Mouse (Mus musculus) embryonic facial prominence, embryonic 12.5 days (tissue): Measurements from ENCODE around the gene Trim25. TPM values are rescaled to one million over a fixed set of nuclear protein-coding genes. Genes with fewer than 3 reads are reported as not detected.

ENCODE experiments used
- ATAC-seq: fragments of 200-750 bp; cut with Nextera tagmentation; 2 replicates; pipeline ENCODE4 v1.8.0; 2017; ENCODE audit not compliant: insufficient number of reproducible peaks, insufficient read depth, low FRiP score, low TSS enrichment
- H3K27ac ChIP-seq: fragments of 300-500 bp; sonication (generic); 2 replicates; pipeline ENCODE4 v1.5.1; 2016; ENCODE audit warnings: mild to moderate bottlenecking
- H3K27me3 ChIP-seq: fragments of 300-500 bp; sonication (generic); 2 replicates; pipeline ENCODE4 v1.6.1; 2016; ENCODE audit warnings: mild to moderate bottlenecking, moderate library complexity
- H3K36me3 ChIP-seq: fragments of 300-500 bp; sonication (generic); 2 replicates; pipeline ENCODE4 v1.6.1; 2016; ENCODE audit warnings: mild to moderate bottlenecking
- H3K4me1 ChIP-seq: fragments of 300-500 bp; sonication (generic); 2 replicates; pipeline ENCODE4 v1.6.1; 2016
- H3K4me2 ChIP-seq: fragments of 300-500 bp; sonication (generic); replicated peaks from 2 replicates; pipeline ENCODE4 v1.6.1; 2016; ENCODE audit warnings: mild to moderate bottlenecking, moderate library complexity
- H3K4me3 ChIP-seq: fragments of 300-500 bp; sonication (generic); 2 replicates; pipeline ENCODE4 v1.5.1; 2016; ENCODE audit warnings: mild to moderate bottlenecking
- H3K9ac ChIP-seq: fragments of 300-500 bp; sonication (generic); 2 replicates; pipeline ENCODE4 v1.6.1; 2016; ENCODE audit warnings: mild to moderate bottlenecking, moderate library complexity
- H3K9me3 ChIP-seq: fragments of 300-500 bp; sonication (generic); 2 replicates; pipeline ENCODE4 v1.6.1; 2016; ENCODE audit warnings: mild to moderate bottlenecking, moderate library complexity
- WGBS: fragments of 180-500 bp; shearing (Covaris S2); methylation state at CpG from one replicate; pipeline ENCODE4 v1.1.7; 2016; 5-methylcytosine and 5-hydroxymethylcytosine counted together
- polyA plus RNA-seq: library from polyadenylated mRNA; unstranded; fragments of >200 nt; fragmentation: Nextera tagmentation; extraction: Ambion mirVana; gene quantifications from 2 replicates; pipeline ENCODE4 v1.2.1, GENCODE M21; 2016

The Trim25 gene
- polyA plus RNA-seq, 1 experiment from 2014 or later, result 4.7 TPM

GRCm38 (mm10) chr11:89068649-89069048, 69.5 kb downstream of the Trim25 start:
- no peak overlapping the region for H3K9ac ChIP-seq
- no peak for ATAC-seq
- WGBS, result 91% methylated on average over 14 of the region's 14 CpGs
- no peak overlapping the region for H3K4me2 ChIP-seq
- no peaks in the 10 kb centered on the region for H3K36me3 ChIP-seq
- no peak overlapping the region for H3K27ac ChIP-seq
- no peaks in the 10 kb centered on the region for H3K27me3 ChIP-seq
- no peaks in the 10 kb centered on the region for H3K4me1 ChIP-seq
- H3K4me3 ChIP-seq, result no peak overlapping the region
- no peaks in the 10 kb centered on the region for H3K9me3 ChIP-seq

GRCm38 (mm10) chr11:89069303-89069702, 70.1 kb downstream of the Trim25 start:
- H3K27me3 ChIP-seq, result no peaks in the 10 kb centered on the region
- no peak overlapping the region for H3K4me2 ChIP-seq
- H3K27ac ChIP-seq, result no peak overlapping the region
- H3K9ac ChIP-seq, result no peak overlapping the region
- no peaks in the 10 kb centered on the region for H3K9me3 ChIP-seq
- no peak for ATAC-seq
- no peaks in the 10 kb centered on the region for H3K36me3 ChIP-seq
- no peak overlapping the region for H3K4me3 ChIP-seq
- no peaks in the 10 kb centered on the region for H3K4me1 ChIP-seq
- 24% methylated on average over 6 of the region's 6 CpGs for WGBS

Other genes with a start within 250 kb of the Trim25 start
- gene Akap1, start 134.8 kb upstream of the Trim25 start, polyA plus RNA-seq, result 17.4 and 18.1 TPM in 2 replicates
- gene Scpep1, start 43.9 kb upstream of the Trim25 start, polyA plus RNA-seq, result 72.9 and 77.4 TPM in 2 replicates
- gene Elobl, start 32.4 kb upstream of the Trim25 start, polyA plus RNA-seq, result not detected in 2 replicates
- 29.9 and 33.8 TPM in 2 replicates for gene Coil, start 29.1 kb upstream of the Trim25 start, polyA plus RNA-seq
- 6.5 and 6.6 TPM in 2 replicates for gene Dgke, start 67.5 kb downstream of the Trim25 start, polyA plus RNA-seq
- 0.32 TPM in 1 of 2 replicates, not detected in the other for gene Gm525, start 74.5 kb downstream of the Trim25 start, polyA plus RNA-seq